Mouse (Mus musculus) thymus, adult 2 months (tissue): ENCODE data around the gene Tmem101.

Experiments
- CTCF ChIP-seq: fragments of 200-500 bp; IDR thresholded peaks from 2 replicates; pipeline ENCODE4 v1.5.1; 2012; ENCODE audit warnings: mild to moderate bottlenecking, control low read depth, low read length, moderate library complexity, borderline replicate concordance; ENCODE audit not compliant: control insufficient read depth, poor library complexity, insufficient read depth; ENCODE audit errors: extremely low read depth
- POLR2A ChIP-seq: fragments of 200-500 bp; IDR thresholded peaks from 2 replicates; pipeline ENCODE4 v1.6.1; 2012; ENCODE audit warnings: mild to moderate bottlenecking, low read length, control low read depth, moderate library complexity; ENCODE audit not compliant: control insufficient read depth, poor library complexity, insufficient read depth; ENCODE audit errors: extremely low read depth

- TF ChIP-seq POLR2A (no peak), CTCF (no peak)
Measured at GRCm38 (mm10) chr11:102185677-102186076, 29.5 kb upstream of the Tmem101 start.
